Mouse (Mus musculus): ENCODE results near the gene Dhx57. TPM values are rescaled to one million over a fixed set of nuclear protein-coding genes. Genes with fewer than 3 reads are reported as not detected.
"Not testable (repeated sequence)": the region's sequence is repeated elsewhere in the genome, so short reads cannot be mapped to it uniquely, and the experiment has no call there.

The Dhx57 gene
- polyA plus RNA-seq, 1 experiment from 2014 or later, result 47.4 TPM

GRCm38 (mm10) chr17:80237475-80237874 lies 52.8 kb downstream of the Dhx57 start:
- Histone ChIP-seq H3K9ac (ENCODE audit: low read depth, low read length) (no peak overlapping the region), H3K27me3 (replicated peaks; ENCODE audit: control insufficient read depth, insufficient read depth, low read length) (no peaks in the 10 kb centered on the region)
- ATAC-seq, result no peak

GRCm38 (mm10) chr17:80236805-80237204 lies 53.5 kb downstream of the Dhx57 start:
- no peak overlapping the region for H3K4me2 ChIP-seq (ENCODE audit: low read length)
- peaks cover 25% of the 10 kb centered on the region for H3K36me3 ChIP-seq (ENCODE audit: control insufficient read depth, insufficient read depth, low read length)
- no peak for ATAC-seq

More at GRCm38 (mm10) chr17:80237475-80237874, 52.8 kb downstream of the Dhx57 start:
- Histone ChIP-seq H3K4me1 (ENCODE audit: control insufficient read depth, insufficient read depth, low read depth, low read length) (no peaks in the 10 kb centered on the region), H3K27ac (ENCODE audit: low read depth, low read length) (no peak overlapping the region), H3K4me3 (ENCODE audit: low read length) (no peak overlapping the region), H3K9me3 (ENCODE audit: control insufficient read depth, low read length) (no peaks in the 10 kb centered on the region), H3K4me2 (ENCODE audit: low read length) (no peak overlapping the region), H3K36me3 (ENCODE audit: control insufficient read depth, insufficient read depth, low read length) (peaks cover 28% of the 10 kb centered on the region)
- WGBS, result 91% methylated on average over 5 of the region's 5 CpGs

GRCm38 (mm10) chr17:80235477-80235876 lies 54.8 kb downstream of the Dhx57 start:
- Histone ChIP-seq H3K9me3 (ENCODE audit: control insufficient read depth, low read length) (no peaks in the 10 kb centered on the region), H3K27ac (ENCODE audit: low read depth, low read length) (no peak overlapping the region), H3K9ac (ENCODE audit: low read depth, low read length) (no peak overlapping the region), H3K36me3 (ENCODE audit: control insufficient read depth, insufficient read depth, low read length) (peaks cover 15% of the 10 kb centered on the region), H3K4me1 (ENCODE audit: control insufficient read depth, insufficient read depth, low read depth, low read length) (no peaks in the 10 kb centered on the region), H3K4me3 (ENCODE audit: low read length) (no peak overlapping the region), H3K27me3 (replicated peaks; ENCODE audit: control insufficient read depth, insufficient read depth, low read length) (no peaks in the 10 kb centered on the region), H3K4me2 (ENCODE audit: low read length) (no peak overlapping the region)
- WGBS, result 90% methylated on average over 3 of the region's 3 CpGs
- no peak for ATAC-seq

More at GRCm38 (mm10) chr17:80236805-80237204, 53.5 kb downstream of the Dhx57 start:
- 96% methylated on average over 3 of the region's 3 CpGs for WGBS
- Histone ChIP-seq H3K9me3 (ENCODE audit: control insufficient read depth, low read length) (no peaks in the 10 kb centered on the region), H3K27ac (ENCODE audit: low read depth, low read length) (no peak overlapping the region), H3K27me3 (replicated peaks; ENCODE audit: control insufficient read depth, insufficient read depth, low read length) (no peaks in the 10 kb centered on the region), H3K4me1 (ENCODE audit: control insufficient read depth, insufficient read depth, low read depth, low read length) (no peaks in the 10 kb centered on the region), H3K9ac (ENCODE audit: low read depth, low read length) (no peak overlapping the region), H3K4me3 (ENCODE audit: low read length) (no peak overlapping the region)

GRCm38 (mm10) chr17:80234376-80234775 lies 55.9 kb downstream of the Dhx57 start:
- no peak for ATAC-seq
- no peak overlapping the region for H3K4me2 ChIP-seq (ENCODE audit: low read length)
- H3K9ac ChIP-seq (ENCODE audit: low read depth, low read length), result no peak overlapping the region
- H3K27ac ChIP-seq (ENCODE audit: low read depth, low read length), result no peak overlapping the region
- no peaks in the 10 kb centered on the region for H3K4me1 ChIP-seq (ENCODE audit: control insufficient read depth, insufficient read depth, low read depth, low read length)
- WGBS, result 87% methylated on average over 7 of the region's 7 CpGs
- no peaks in the 10 kb centered on the region for H3K27me3 ChIP-seq (replicated peaks; ENCODE audit: control insufficient read depth, insufficient read depth, low read length)
- peaks cover 9% of the 10 kb centered on the region for H3K36me3 ChIP-seq (ENCODE audit: control insufficient read depth, insufficient read depth, low read length)
- no peaks in the 10 kb centered on the region for H3K9me3 ChIP-seq (ENCODE audit: control insufficient read depth, low read length)
- no peak overlapping the region for H3K4me3 ChIP-seq (ENCODE audit: low read length)

- 96% methylated on average over 5 of the region's 5 CpGs for WGBS
- no peaks in the 10 kb centered on the region for H3K9me3 ChIP-seq (ENCODE audit: control insufficient read depth, low read length)
- no peak overlapping the region for H3K27ac ChIP-seq (ENCODE audit: low read depth, low read length)
- H3K9ac ChIP-seq (ENCODE audit: low read depth, low read length), result no peak overlapping the region
- H3K36me3 ChIP-seq (ENCODE audit: control insufficient read depth, insufficient read depth, low read length), result peaks cover 5% of the 10 kb centered on the region; the same call in 1 of the 2 replicates
- no peak for ATAC-seq
- no peaks in the 10 kb centered on the region for H3K4me1 ChIP-seq (ENCODE audit: control insufficient read depth, insufficient read depth, low read depth, low read length)
- H3K4me3 ChIP-seq (ENCODE audit: low read length), result no peak overlapping the region
- no peak overlapping the region for H3K4me2 ChIP-seq (ENCODE audit: low read length)
- no peaks in the 10 kb centered on the region for H3K27me3 ChIP-seq (replicated peaks; ENCODE audit: control insufficient read depth, insufficient read depth, low read length)
Observed at GRCm38 (mm10) chr17:80233844-80234243, 56.4 kb downstream of the Dhx57 start.

GRCm38 (mm10) chr17:80229396-80229795 lies 60.9 kb downstream of the Dhx57 start:
- no peak for ATAC-seq
- Histone ChIP-seq H3K27me3 (replicated peaks; ENCODE audit: control insufficient read depth, insufficient read depth, low read length) (no peaks in the 10 kb centered on the region), H3K4me1 (ENCODE audit: control insufficient read depth, insufficient read depth, low read depth, low read length) (peaks cover 5% of the 10 kb centered on the region), H3K9me3 (ENCODE audit: control insufficient read depth, low read length) (no peaks in the 10 kb centered on the region), H3K36me3 (ENCODE audit: control insufficient read depth, insufficient read depth, low read length) (no peaks in the 10 kb centered on the region), H3K4me3 (ENCODE audit: low read length) (no peak overlapping the region), H3K27ac (ENCODE audit: low read depth, low read length) (no peak overlapping the region), H3K4me2 (ENCODE audit: low read length) (no peak overlapping the region), H3K9ac (ENCODE audit: low read depth, low read length) (no peak overlapping the region)
- WGBS, result 74% methylated on average over 2 of the region's 2 CpGs

GRCm38 (mm10) chr17:80225142-80225541 lies 65.1 kb downstream of the Dhx57 start:
- H3K4me3 ChIP-seq (ENCODE audit: low read length), result peak overlapping the region; percentile 64
- not testable (repeated sequence) for H3K27me3 ChIP-seq (replicated peaks; ENCODE audit: control insufficient read depth, insufficient read depth, low read length); H3K4me1 ChIP-seq (ENCODE audit: control insufficient read depth, insufficient read depth, low read depth, low read length); H3K27ac ChIP-seq (ENCODE audit: low read depth, low read length); H3K9me3 ChIP-seq (ENCODE audit: control insufficient read depth, low read length); H3K36me3 ChIP-seq (ENCODE audit: control insufficient read depth, insufficient read depth, low read length)
- peak overlapping the region; percentile 76 for H3K9ac ChIP-seq (ENCODE audit: low read depth, low read length)
- 53% methylated on average over 4 of the region's 5 CpGs for WGBS
- H3K4me2 ChIP-seq (ENCODE audit: low read length), result peak overlapping the region; percentile 81
- ATAC-seq, result 0 out of 2 replicates have a peak, but pooled peaks have one; percentile 3

GRCm38 (mm10) chr17:80224326-80225116 lies 65.8 kb downstream of the Dhx57 start, which contains the start of gene Gemin6:
Gene Gemin6 (plus strand): TSS chr17:80224441.
- WGBS, result under 1% methylated on average over 33 of the region's 33 CpGs

GRCm38 (mm10) chr17:80223829-80224228 lies 66.4 kb downstream of the Dhx57 start:
- ATAC-seq, result peak; percentile 57
- 5% methylated on average over 9 of the region's 9 CpGs for WGBS
- H3K4me3 ChIP-seq (ENCODE audit: low read length), result peak overlapping the region; percentile 64

More at GRCm38 (mm10) chr17:80224326-80225116, 65.8 kb downstream of the Dhx57 start, which contains the start of gene Gemin6:
- Histone ChIP-seq H3K4me2 (ENCODE audit: low read length) (peak within 1 kb of the TSS; percentile 81), H3K27me3 (replicated peaks; ENCODE audit: control insufficient read depth, insufficient read depth, low read length) (0 out of 2 replicates have a peak, but pooled peaks cover 3% of the 10 kb centered on the region), H3K27ac (ENCODE audit: low read depth, low read length) (peak within 1 kb of the TSS; percentile 66), H3K36me3 (ENCODE audit: control insufficient read depth, insufficient read depth, low read length) (no peaks in the 10 kb centered on the region), H3K9ac (ENCODE audit: low read depth, low read length) (peak within 1 kb of the TSS; percentile 76), H3K4me1 (ENCODE audit: control insufficient read depth, insufficient read depth, low read depth, low read length) (peaks cover 5% of the 10 kb centered on the region), H3K9me3 (ENCODE audit: control insufficient read depth, low read length) (no peaks in the 10 kb centered on the region), H3K4me3 (ENCODE audit: low read length) (peak within 1 kb of the TSS; percentile 64)
- ATAC-seq, result peak; percentile 98

More at GRCm38 (mm10) chr17:80223829-80224228, 66.4 kb downstream of the Dhx57 start:
- H3K9ac ChIP-seq (ENCODE audit: low read depth, low read length), result peak overlapping the region; percentile 76
- H3K36me3 ChIP-seq (ENCODE audit: control insufficient read depth, insufficient read depth, low read length), result no peaks in the 10 kb centered on the region
- H3K4me2 ChIP-seq (ENCODE audit: low read length), result peak overlapping the region; percentile 81
- peak overlapping the region; percentile 66 for H3K27ac ChIP-seq (ENCODE audit: low read depth, low read length)
- 0 out of 2 replicates have a peak, but pooled peaks cover 3% of the 10 kb centered on the region for H3K27me3 ChIP-seq (replicated peaks; ENCODE audit: control insufficient read depth, insufficient read depth, low read length)
- H3K4me1 ChIP-seq (ENCODE audit: control insufficient read depth, insufficient read depth, low read depth, low read length), result peaks cover 5% of the 10 kb centered on the region
- H3K9me3 ChIP-seq (ENCODE audit: control insufficient read depth, low read length), result no peaks in the 10 kb centered on the region

All from hindbrain, embryonic 16.5 days (tissue).